Mouse (Mus musculus): ENCODE results near the gene Dusp2.

GRCm38 (mm10) chr2:127374131-127374530, 38.2 kb downstream of the Dusp2 start:
- TF ChIP-seq CTCF (IDR thresholded peaks at IDR 0.05; ENCODE audit: borderline replicate concordance, insufficient read depth, low read depth, low read length) (no peak), POLR2A (IDR thresholded peaks at IDR 0.05; ENCODE audit: borderline replicate concordance, insufficient read depth, low read length) (no peak)
